Mouse (Mus musculus): ENCODE results near the gene Gm10972. TPM values are rescaled to one million over a fixed set of nuclear protein-coding genes. Genes with fewer than 3 reads are reported as not detected.
A peak's percentile ranks its signal among the peaks of the same experiment; 100 is the strongest.
"Not testable (repeated sequence)": the region's sequence is repeated elsewhere in the genome, so short reads cannot be mapped to it uniquely, and the experiment has no call there.

Gm10972 gene
- polyA plus RNA-seq, 1 experiment from 2014 or later: not detected

GRCm38 (mm10) chr3:94622550-94622949 lies 20.4 kb upstream of the Gm10972 start:
- 92% methylated on average over 10 of the region's 10 CpGs for WGBS
- no peak overlapping the region for H3K4me3 ChIP-seq
- H3K4me1 ChIP-seq: no peaks in the 10 kb centered on the region
- H3K27ac ChIP-seq (replicated peaks): no peak overlapping the region
- no peak for DNase-seq (ENCODE audit: low spot score)
- H3K27me3 ChIP-seq (replicated peaks; ENCODE audit: low read depth, poor library complexity, severe bottlenecking): no peaks in the 10 kb centered on the region
- no peaks in the 10 kb centered on the region for H3K9me3 ChIP-seq
- H3K36me3 ChIP-seq (replicated peaks): no peaks in the 10 kb centered on the region

GRCm38 (mm10) chr3:94624281-94624680 lies 18.6 kb upstream of the Gm10972 start:
- Histone ChIP-seq H3K9me3 (no peaks in the 10 kb centered on the region), H3K36me3 (replicated peaks) (no peaks in the 10 kb centered on the region), H3K27ac (replicated peaks) (no peak overlapping the region), H3K4me3 (no peak overlapping the region), H3K4me1 (no peaks in the 10 kb centered on the region), H3K27me3 (replicated peaks; ENCODE audit: low read depth, poor library complexity, severe bottlenecking) (no peaks in the 10 kb centered on the region)
- WGBS: 92% methylated on average over 4 of the region's 4 CpGs
- DNase-seq (ENCODE audit: low spot score): no peak

GRCm38 (mm10) chr3:94628712-94629111 lies 14.2 kb upstream of the Gm10972 start:
- Histone ChIP-seq H3K36me3 (replicated peaks) (no peaks in the 10 kb centered on the region), H3K4me3 (no peak overlapping the region), H3K4me1 (no peaks in the 10 kb centered on the region), H3K27me3 (replicated peaks; ENCODE audit: low read depth, poor library complexity, severe bottlenecking) (no peaks in the 10 kb centered on the region), H3K27ac (replicated peaks) (no peak overlapping the region), H3K9me3 (no peaks in the 10 kb centered on the region)
- WGBS: 87% methylated on average over 5 of the region's 5 CpGs
- no peak for DNase-seq (ENCODE audit: low spot score)

GRCm38 (mm10) chr3:94629876-94630275 lies 13.0 kb upstream of the Gm10972 start:
- no peak overlapping the region for H3K4me3 ChIP-seq
- no peaks in the 10 kb centered on the region for H3K4me1 ChIP-seq
- WGBS: 79% methylated on average over 3 of the region's 3 CpGs
- H3K36me3 ChIP-seq (replicated peaks): no peaks in the 10 kb centered on the region
- no peaks in the 10 kb centered on the region for H3K9me3 ChIP-seq
- no peaks in the 10 kb centered on the region for H3K27me3 ChIP-seq (replicated peaks; ENCODE audit: low read depth, poor library complexity, severe bottlenecking)
- no peak overlapping the region for H3K27ac ChIP-seq (replicated peaks)
- DNase-seq (ENCODE audit: low spot score): no peak

- WGBS: 49% methylated on average over 6 of the region's 6 CpGs
- peak; percentile 14 for DNase-seq (ENCODE audit: low spot score)
- H3K27me3 ChIP-seq (replicated peaks; ENCODE audit: low read depth, poor library complexity, severe bottlenecking): no peaks in the 10 kb centered on the region
- no peaks in the 10 kb centered on the region for H3K36me3 ChIP-seq (replicated peaks)
- no peak overlapping the region for H3K4me3 ChIP-seq
- peaks cover 22% of the 10 kb centered on the region for H3K4me1 ChIP-seq
- no peaks in the 10 kb centered on the region for H3K9me3 ChIP-seq
- peak overlapping the region; percentile 31; the same call in 1 of the 2 replicates for H3K27ac ChIP-seq (replicated peaks)
Measured at GRCm38 (mm10) chr3:94648755-94649590, 6.1 kb downstream of the Gm10972 start.

- Histone ChIP-seq H3K36me3 (replicated peaks) (no peaks in the 10 kb centered on the region), H3K4me1 (peaks cover 22% of the 10 kb centered on the region), H3K27ac (replicated peaks) (no peak overlapping the region), H3K27me3 (replicated peaks; ENCODE audit: low read depth, poor library complexity, severe bottlenecking) (no peaks in the 10 kb centered on the region), H3K4me3 (no peak overlapping the region), H3K9me3 (no peaks in the 10 kb centered on the region)
- 79% methylated on average over 7 of the region's 7 CpGs for WGBS
- no peak for DNase-seq (ENCODE audit: low spot score)
Measured at GRCm38 (mm10) chr3:94650409-94650808, 7.5 kb downstream of the Gm10972 start.

- H3K36me3 ChIP-seq (replicated peaks); H3K9me3 ChIP-seq; H3K4me3 ChIP-seq; H3K27ac ChIP-seq (replicated peaks); DNase-seq (ENCODE audit: low spot score): not testable (repeated sequence)
- Histone ChIP-seq H3K27me3 (replicated peaks; ENCODE audit: low read depth, poor library complexity, severe bottlenecking) (peaks cover 15% of the 10 kb centered on the region), H3K4me1 (peaks cover 25% of the 10 kb centered on the region)
- 76% methylated on average over 1 of the region's 1 CpGs for WGBS
Measured at GRCm38 (mm10) chr3:94653967-94654366, 11.1 kb downstream of the Gm10972 start.

GRCm38 (mm10) chr3:94657852-94658739 lies 15.2 kb downstream of the Gm10972 start:
- Histone ChIP-seq H3K27me3 (replicated peaks; ENCODE audit: low read depth, poor library complexity, severe bottlenecking) (peaks cover 27% of the 10 kb centered on the region), H3K4me3 (peak overlapping the region; percentile 55)
- peak; percentile 21 for DNase-seq (ENCODE audit: low spot score)
- H3K36me3 ChIP-seq (replicated peaks); H3K27ac ChIP-seq (replicated peaks); H3K4me1 ChIP-seq; H3K9me3 ChIP-seq: not testable (repeated sequence)
- WGBS: 1% methylated on average over 26 of the region's 47 CpGs

GRCm38 (mm10) chr3:94658740-94659095 lies 15.8 kb downstream of the Gm10972 start, which contains the start of gene Tuft1:
TSS of gene Tuft1 (minus strand) at chr3:94658872.
- not testable (repeated sequence) for DNase-seq (ENCODE audit: low spot score); H3K4me1 ChIP-seq; H3K9me3 ChIP-seq; H3K27ac ChIP-seq (replicated peaks); H3K36me3 ChIP-seq (replicated peaks)
- under 1% methylated on average over 23 of the region's 33 CpGs for WGBS
- Histone ChIP-seq H3K27me3 (replicated peaks; ENCODE audit: low read depth, poor library complexity, severe bottlenecking) (peaks cover 27% of the 10 kb centered on the region), H3K4me3 (peak within 1 kb of the TSS; percentile 55)

GRCm38 (mm10) chr3:94659142-94659748 lies 16.3 kb downstream of the Gm10972 start:
- not testable (repeated sequence) for H3K9me3 ChIP-seq; H3K27ac ChIP-seq (replicated peaks); H3K4me1 ChIP-seq; H3K36me3 ChIP-seq (replicated peaks); DNase-seq (ENCODE audit: low spot score)
- Histone ChIP-seq H3K4me3 (peak overlapping the region; percentile 31; the same call in 1 of the 2 replicates), H3K27me3 (replicated peaks; ENCODE audit: low read depth, poor library complexity, severe bottlenecking) (peaks cover 27% of the 10 kb centered on the region)
- WGBS: 32% methylated on average over 8 of the region's 10 CpGs

GRCm38 (mm10) chr3:94660841-94661240 lies 17.9 kb downstream of the Gm10972 start:
- not testable (repeated sequence) for H3K27ac ChIP-seq (replicated peaks); H3K36me3 ChIP-seq (replicated peaks); DNase-seq (ENCODE audit: low spot score); H3K4me3 ChIP-seq; H3K4me1 ChIP-seq; H3K9me3 ChIP-seq
- 84% methylated on average over 2 of the region's 2 CpGs for WGBS
- peaks cover 27% of the 10 kb centered on the region for H3K27me3 ChIP-seq (replicated peaks; ENCODE audit: low read depth, poor library complexity, severe bottlenecking)

- not testable (repeated sequence) for H3K27ac ChIP-seq (replicated peaks); H3K9me3 ChIP-seq; H3K36me3 ChIP-seq (replicated peaks); H3K4me1 ChIP-seq; H3K27me3 ChIP-seq (replicated peaks; ENCODE audit: low read depth, poor library complexity, severe bottlenecking); DNase-seq (ENCODE audit: low spot score); H3K4me3 ChIP-seq
- WGBS: 55% methylated on average over 5 of the region's 5 CpGs
Measured at GRCm38 (mm10) chr3:94665060-94665802, 22.3 kb downstream of the Gm10972 start.

Measured in embryonic facial prominence, embryonic 10.5 days (tissue).